Mouse (Mus musculus) E14TG2a.4 (cell line): ENCODE results near the gene 2310011J03Rik.
A peak's percentile ranks its signal among the peaks of the same experiment; 100 is the strongest.

Experiments used
- CTCF ChIP-seq: conservative IDR thresholded peaks from 2 replicates; pipeline ENCODE4 v1.5.1; 2014; ENCODE audit warnings: low read length
- POU5F1 ChIP-seq: IDR thresholded peaks from 2 replicates; pipeline ENCODE4 v1.6.1; 2014; ENCODE audit warnings: low read length, borderline replicate concordance

DNA sequence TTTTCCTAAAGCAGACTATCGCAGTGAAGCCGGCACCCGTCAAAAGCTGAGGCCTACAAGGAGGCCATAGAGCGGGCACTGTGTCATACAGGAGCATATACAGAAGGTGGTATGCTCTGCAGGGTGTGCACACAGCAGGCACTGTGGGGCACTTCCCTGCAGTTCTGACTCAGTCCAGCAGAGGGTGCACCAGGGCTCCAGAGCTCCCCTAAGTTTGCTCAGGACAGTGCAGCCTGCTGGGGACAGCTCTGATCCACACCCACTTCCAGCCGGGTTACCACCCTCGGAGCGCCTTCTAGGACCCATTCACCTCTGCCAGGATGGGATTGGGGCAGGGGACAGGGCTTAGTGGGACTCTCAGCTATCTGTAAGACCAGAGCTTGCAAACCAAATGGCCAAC, 30.0 kb upstream of the 2310011J03Rik start:
- TF ChIP-seq CTCF (peak; percentile 95), POU5F1 (no peak)
